ENCODE assay signal across 12 mouse cellular contexts in genomic region chr17:12845862-12846261, GRCm38 (mm10). TPM values are rescaled to one million over a fixed set of nuclear protein-coding genes. Genes with fewer than 3 reads are reported as not detected.
DNase-seq lines count a peak whose midpoint lies in the region; ATAC-seq and TF ChIP-seq lines count a peak whose summit lies in the region.
"Had no signal": no experiment of that assay in that cellular context is flagged by ENCODE, and none has a peak within 500 bp of the region (broad histone marks: within the 10 kb centered on the region; RNA-seq: fewer than 3 reads in every experiment).

No protein-coding gene starts in this region.

- TF ChIP-seq CTCF in stomach, postnatal 0 days (IDR thresholded peaks at IDR 0.05; ENCODE audit: low read depth), result no peak

- no peaks in the 10 kb centered on the region for H3K9me3 ChIP-seq in kidney, embryonic 14.5 days (ENCODE audit: control insufficient read depth, low read length)
- H3K9me3 ChIP-seq in limb, embryonic 10.5 days (replicated peaks), result no peaks in the 10 kb centered on the region
- H3K9me3 ChIP-seq in stomach, postnatal 0 days (ENCODE audit: control insufficient read depth, low read length), result no peaks in the 10 kb centered on the region

- no peak for DNase-seq in kidney, adult 8-10 months
- DNase-seq in retina, embryonic 14.5 days (ENCODE audit: low spot score), result peak; percentile 6
- DNase-seq in retina, postnatal 1 day, result no peak
- no peak for DNase-seq in limb, embryonic 10.5 days (ENCODE audit: low spot score)
- DNase-seq in stomach, postnatal 0 days (ENCODE audit: low spot score), result no peak
- DNase-seq in urinary bladder, adult 2 months (ENCODE audit: low spot score), result no peak
- DNase-seq: adrenal gland, postnatal 14 days; heart, adult 18-20 months; heart, postnatal 14 days; thymus, postnatal 4 days had no signal

- ATAC-seq in kidney, embryonic 14.5 days (ENCODE audit: low FRiP score, low TSS enrichment), result peak; percentile 60; the same call in 1 of the 2 replicates
- no peak for ATAC-seq in stomach, postnatal 0 days (ENCODE audit: low FRiP score, low TSS enrichment)

- no peaks in the 10 kb centered on the region for H3K27me3 ChIP-seq in kidney, embryonic 14.5 days (ENCODE audit: control insufficient read depth, insufficient read depth, low read length)
- H3K27me3 ChIP-seq in limb, embryonic 10.5 days (ENCODE audit: low read depth, poor library complexity, severe bottlenecking), result no peaks in the 10 kb centered on the region
- no peaks in the 10 kb centered on the region for H3K27me3 ChIP-seq in stomach, postnatal 0 days (ENCODE audit: control insufficient read depth, insufficient read depth, low read length)

- H3K4me1 ChIP-seq in kidney, embryonic 14.5 days (ENCODE audit: control insufficient read depth, insufficient read depth, low read length), result no peaks in the 10 kb centered on the region; the same call in 1 of the 2 replicates
- H3K4me1 ChIP-seq in limb, embryonic 10.5 days, result peaks cover 16% of the 10 kb centered on the region
- no peaks in the 10 kb centered on the region for H3K4me1 ChIP-seq in stomach, postnatal 0 days (replicated peaks; ENCODE audit: control insufficient read depth, insufficient read depth)

- H3K36me3 ChIP-seq in kidney, embryonic 14.5 days (ENCODE audit: control insufficient read depth, insufficient read depth, low read length), result no peaks in the 10 kb centered on the region
- H3K36me3 ChIP-seq in limb, embryonic 10.5 days, result no peaks in the 10 kb centered on the region
- H3K36me3 ChIP-seq in stomach, postnatal 0 days (ENCODE audit: control insufficient read depth, insufficient read depth, low read length), result no peaks in the 10 kb centered on the region

- H3K9ac ChIP-seq in kidney, embryonic 14.5 days (ENCODE audit: low read depth, low read length), result no peak overlapping the region
- no peak overlapping the region for H3K9ac ChIP-seq in stomach, postnatal 0 days (ENCODE audit: low read length)
- H3K9ac ChIP-seq: liver, embryonic 14.5 days had no signal

- H3K4me3 ChIP-seq in kidney, embryonic 14.5 days (ENCODE audit: low read length), result no peak overlapping the region
- no peak overlapping the region for H3K4me3 ChIP-seq in limb, embryonic 10.5 days
- no peak overlapping the region for H3K4me3 ChIP-seq in stomach, postnatal 0 days (ENCODE audit: low read depth, low read length)

- H3K4me2 ChIP-seq in kidney, embryonic 14.5 days (replicated peaks; ENCODE audit: low read depth, low read length), result no peak overlapping the region
- H3K4me2 ChIP-seq in stomach, postnatal 0 days (replicated peaks; ENCODE audit: low read depth), result no peak overlapping the region

- 23% methylated on average over 5 of the region's 5 CpGs for WGBS in kidney, embryonic 14.5 days
- WGBS in limb, embryonic 10.5 days, result 45% methylated on average over 5 of the region's 5 CpGs
- 28% methylated on average over 5 of the region's 5 CpGs for WGBS in stomach, postnatal 0 days

- no peak for TF ChIP-seq EP300 in stomach, postnatal 0 days (optimal IDR thresholded peaks at IDR 0.05)

- H3K27ac ChIP-seq in kidney, embryonic 14.5 days (ENCODE audit: low read depth, low read length), result 0 out of 2 replicates have a peak overlapping the region, but pooled peaks have one; percentile 24
- peak overlapping the region; percentile 61; the same call in 1 of the 2 replicates for H3K27ac ChIP-seq in limb, embryonic 10.5 days
- 0 out of 2 replicates have a peak overlapping the region, but pooled peaks have one; percentile 13 for H3K27ac ChIP-seq in stomach, postnatal 0 days (replicated peaks)
- H3K27ac ChIP-seq: liver, embryonic 14.5 days had no signal

RNA-seq across cellular contexts. Expression of gene Mas1, which starts 22.1 kb away (rescaled TPM):
- 0.26 and 0.66 TPM in 2 replicates for polyA plus RNA-seq in kidney, embryonic 14.5 days (2014; fragmentation: Nextera tagmentation; extraction: Ambion mirVana)
- 0.73 and 0.93 TPM in 2 replicates for polyA plus RNA-seq in limb, embryonic 10.5 days (2016; fragmentation: Nextera tagmentation; extraction: Ambion mirVana)
- 0.12 and 0.21 TPM in 2 replicates for polyA plus RNA-seq in stomach, postnatal 0 days (2015; fragmentation: Nextera tagmentation; extraction: Ambion mirVana)
- polyA plus RNA-seq in urinary bladder, adult 2 months (2012; rRNA removed), result 0.33 and 0.38 TPM in 2 replicates

RNA-seq across cellular contexts. Expression of gene Mrgprh, which starts 30.0 kb away (rescaled TPM):
- polyA plus RNA-seq in kidney, embryonic 14.5 days (2014; fragmentation: Nextera tagmentation; extraction: Ambion mirVana), result not detected in 2 replicates
- polyA plus RNA-seq in limb, embryonic 10.5 days (2016; fragmentation: Nextera tagmentation; extraction: Ambion mirVana), result 0.09 TPM in 1 of 2 replicates, not detected in the other
- not detected in 2 replicates for polyA plus RNA-seq in stomach, postnatal 0 days (2015; fragmentation: Nextera tagmentation; extraction: Ambion mirVana)
- 0.30 and 0.41 TPM in 2 replicates for polyA plus RNA-seq in urinary bladder, adult 2 months (2012; rRNA removed)
- polyA plus RNA-seq: liver, embryonic 14.5 days had no signal
